ENCODE assay signal across 12 mouse cellular contexts in the genomic region with DNA sequence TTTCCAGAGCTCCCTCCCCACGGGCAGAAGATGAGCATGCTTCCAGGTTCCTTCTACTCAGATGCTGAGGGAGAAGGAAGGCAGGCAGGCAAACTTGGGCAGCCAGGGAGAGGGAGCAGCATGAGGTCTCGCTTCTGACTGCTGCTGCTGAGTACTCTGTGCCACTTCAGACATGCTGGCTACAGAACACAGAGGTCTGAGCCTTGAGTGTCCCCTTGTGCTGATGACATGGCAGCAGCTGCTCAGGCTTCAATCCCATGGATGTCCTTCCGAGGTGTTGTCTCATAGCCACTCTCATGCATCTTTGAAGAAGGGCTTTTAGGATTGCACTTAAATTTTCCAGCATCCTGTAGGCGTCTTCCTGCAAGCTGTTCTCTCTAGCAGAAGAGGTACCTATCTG. TPM values are rescaled to one million over a fixed set of nuclear protein-coding genes. Genes with fewer than 3 reads are reported as not detected.
A peak's percentile ranks its signal among the peaks of the same experiment; 100 is the strongest.
DNase-seq lines count a peak whose midpoint lies in the region; ATAC-seq lines count a peak whose summit lies in the region.
"Had no signal": no experiment of that assay in that cellular context is flagged by ENCODE, and none has a peak within 500 bp of the region (broad histone marks: within the 10 kb centered on the region; RNA-seq: fewer than 3 reads in every experiment).

No protein-coding gene starts in this region.

- 57% methylated on average over 4 of the region's 4 CpGs for WGBS in limb, embryonic 12.5 days
- 66% methylated on average over 4 of the region's 4 CpGs for WGBS in limb, embryonic 10.5 days
- 51% methylated on average over 4 of the region's 4 CpGs for WGBS in hindbrain, embryonic 12.5 days
- WGBS in neural tube, embryonic 14.5 days: 63% methylated on average over 4 of the region's 4 CpGs

- H3K4me1 ChIP-seq in limb, embryonic 12.5 days (replicated peaks): peaks cover 20% of the 10 kb centered on the region
- peaks cover 10% of the 10 kb centered on the region for H3K4me1 ChIP-seq in limb, embryonic 10.5 days
- H3K4me1 ChIP-seq in hindbrain, embryonic 12.5 days: peaks cover 21% of the 10 kb centered on the region
- H3K4me1 ChIP-seq in neural tube, embryonic 14.5 days (ENCODE audit: control insufficient read depth, insufficient read depth, low read length): 0 out of 2 replicates have a peak, but pooled peaks cover 11% of the 10 kb centered on the region

- H3K4me2 ChIP-seq in limb, embryonic 12.5 days: no peak overlapping the region
- H3K4me2 ChIP-seq in hindbrain, embryonic 12.5 days (replicated peaks): peak overlapping the region; percentile 64; the same call in 1 of the 2 replicates
- H3K4me2 ChIP-seq in neural tube, embryonic 14.5 days (ENCODE audit: low read depth, low read length): peak overlapping the region; percentile 51; the same call in 1 of the 2 replicates

- no peaks in the 10 kb centered on the region for H3K36me3 ChIP-seq in limb, embryonic 12.5 days
- no peaks in the 10 kb centered on the region for H3K36me3 ChIP-seq in limb, embryonic 10.5 days
- no peaks in the 10 kb centered on the region for H3K36me3 ChIP-seq in hindbrain, embryonic 12.5 days
- no peaks in the 10 kb centered on the region for H3K36me3 ChIP-seq in neural tube, embryonic 14.5 days (ENCODE audit: control insufficient read depth, insufficient read depth, low read length)

- peak; percentile 32 for ATAC-seq in frontal cortex, adult (ENCODE audit: low TSS enrichment)
- ATAC-seq in limb, embryonic 12.5 days (ENCODE audit: insufficient number of reproducible peaks, insufficient read depth, low FRiP score, low TSS enrichment, low read depth): no peak
- no peak for ATAC-seq in hindbrain, embryonic 12.5 days (ENCODE audit: low FRiP score)
- ATAC-seq in neural tube, embryonic 14.5 days (ENCODE audit: low read depth): no peak
- no peak for ATAC-seq in inflammation-experienced regulatory T-cells, adult 6 months
- ATAC-seq: liver, postnatal 0 days had no signal

- H3K27me3 ChIP-seq in limb, embryonic 12.5 days: 0 out of 2 replicates have a peak, but pooled peaks cover 5% of the 10 kb centered on the region
- 0 out of 2 replicates have a peak, but pooled peaks cover 6% of the 10 kb centered on the region for H3K27me3 ChIP-seq in limb, embryonic 10.5 days (ENCODE audit: low read depth, poor library complexity, severe bottlenecking)
- no peaks in the 10 kb centered on the region; the same call in none of the 2 replicates for H3K27me3 ChIP-seq in hindbrain, embryonic 12.5 days
- H3K27me3 ChIP-seq in neural tube, embryonic 14.5 days (ENCODE audit: control insufficient read depth, insufficient read depth, low read length): no peaks in the 10 kb centered on the region

- H3K9me3 ChIP-seq in limb, embryonic 12.5 days: 0 out of 2 replicates have a peak, but pooled peaks cover 4% of the 10 kb centered on the region
- H3K9me3 ChIP-seq in limb, embryonic 10.5 days (replicated peaks): no peaks in the 10 kb centered on the region
- no peaks in the 10 kb centered on the region for H3K9me3 ChIP-seq in hindbrain, embryonic 12.5 days (replicated peaks)
- no peaks in the 10 kb centered on the region for H3K9me3 ChIP-seq in neural tube, embryonic 14.5 days (ENCODE audit: control insufficient read depth, low read length)

- H3K9ac ChIP-seq in limb, embryonic 12.5 days (replicated peaks): no peak overlapping the region
- H3K9ac ChIP-seq in hindbrain, embryonic 12.5 days: no peak overlapping the region
- H3K9ac ChIP-seq in neural tube, embryonic 14.5 days (replicated peaks; ENCODE audit: low read depth, low read length): no peak overlapping the region
- H3K9ac ChIP-seq: liver, postnatal 0 days had no signal

- H3K27ac ChIP-seq in limb, embryonic 12.5 days: 0 out of 2 replicates have a peak overlapping the region, but pooled peaks have one; percentile 29
- H3K27ac ChIP-seq in limb, embryonic 10.5 days: no peak overlapping the region
- no peak overlapping the region for H3K27ac ChIP-seq in hindbrain, embryonic 12.5 days
- no peak overlapping the region for H3K27ac ChIP-seq in neural tube, embryonic 14.5 days (ENCODE audit: low read depth, low read length)

- H3K4me3 ChIP-seq in limb, embryonic 12.5 days (replicated peaks): no peak overlapping the region
- no peak overlapping the region for H3K4me3 ChIP-seq in limb, embryonic 10.5 days
- no peak overlapping the region for H3K4me3 ChIP-seq in hindbrain, embryonic 12.5 days
- H3K4me3 ChIP-seq in neural tube, embryonic 14.5 days (ENCODE audit: low read depth, low read length): peak overlapping the region; percentile 3; the same call in 1 of the 2 replicates

- DNase-seq in frontal cortex, postnatal 10 days (ENCODE audit: low spot score in 2 of 2): no peak
- DNase-seq in limb, embryonic 10.5 days (ENCODE audit: low spot score): no peak
- no peak for DNase-seq in natural killer cell, adult 2 months (ENCODE audit: low spot score in 2 of 2)
- DNase-seq: adrenal gland, adult 8-10 months; gastrocnemius, postnatal 36 days; heart, postnatal 14 days; liver, postnatal 0 days had no signal

RNA-seq across cellular contexts. Expression of gene Map7, which starts 23.5 kb away (rescaled TPM):
- polyA plus RNA-seq in limb, embryonic 12.5 days (2016; fragmentation: Nextera tagmentation; extraction: Ambion mirVana): 3.5 and 3.8 TPM in 2 replicates
- 1.4 and 3.3 TPM in 2 replicates for polyA plus RNA-seq in limb, embryonic 10.5 days (2016; fragmentation: Nextera tagmentation; extraction: Ambion mirVana)
- polyA plus RNA-seq in hindbrain, embryonic 12.5 days (2016; fragmentation: Nextera tagmentation; extraction: Ambion mirVana): 10.5 and 12.3 TPM in 2 replicates
- 7.4 and 15.5 TPM in 2 replicates for polyA plus RNA-seq in neural tube, embryonic 14.5 days (2014; fragmentation: Nextera tagmentation; extraction: Ambion mirVana)
- 1 to 10 TPM; 2.0 to 6.1 (median 5.4) TPM for polyA plus RNA-seq in inflammation-experienced regulatory T-cells, adult 6 months (2017; shearing (Covaris generic))
